Mouse (Mus musculus) MEL (cell line): ENCODE results near the gene Cd63. TPM values are rescaled to one million over a fixed set of nuclear protein-coding genes. Genes with fewer than 3 reads are reported as not detected.

ENCODE experiments used
- DNase-seq: peaks from one replicate; pipeline ENCODE4 v3.0.0; 2011; ENCODE audit warnings: low read depth, low spot score
- H3K27ac ChIP-seq: 2 replicates; pipeline ENCODE4 v1.5.1; 2012; ENCODE audit warnings: low read depth, mild to moderate bottlenecking, control low read depth, low read length, moderate library complexity; ENCODE audit not compliant: control insufficient read depth
- H3K27me3 ChIP-seq, 2 experiments: fragments of 150-350 bp in 1 of 2; sonication (generic) in 1 of 2; 2 replicates each; pipeline ENCODE4 v1.6.1; 2012; ENCODE audit warnings: low read length in 2 of 2, mild to moderate bottlenecking in 2 of 2, improper control_type of control experiment in 1 of 2, moderate library complexity in 1 of 2; ENCODE audit not compliant: insufficient read depth in 2 of 2, control insufficient read depth in 1 of 2
- H3K36me3 ChIP-seq, 2 experiments: 2 replicates each; pipeline ENCODE4 v1.6.1; 2012 to 2014; ENCODE audit warnings: low read length in 2 of 2, improper control_type of control experiment in 1 of 2, inconsistent platforms in 1 of 2, mild to moderate bottlenecking in 1 of 2; ENCODE audit not compliant: insufficient read depth in 2 of 2, control insufficient read depth in 1 of 2
- H3K4me1 ChIP-seq, 2 experiments: fragments of 150-350 bp in 1 of 2; sonication (generic) in 1 of 2; 2 replicates each; pipeline ENCODE4 v1.6.1; 2012; ENCODE audit warnings: low read length in 2 of 2, improper control_type of control experiment in 1 of 2, mild to moderate bottlenecking in 1 of 2; ENCODE audit not compliant: insufficient read depth in 2 of 2, control insufficient read depth in 1 of 2
- H3K4me3 ChIP-seq, 2 experiments: fragments of 150-350 bp in 1 of 2; sonication (generic) in 1 of 2; 2 replicates each; pipeline ENCODE4 v1.5.1; 2012; ENCODE audit warnings: low read depth in 2 of 2, low read length in 2 of 2, mild to moderate bottlenecking in 2 of 2, moderate library complexity in 2 of 2, control low read depth in 1 of 2, improper control_type of control experiment in 1 of 2; ENCODE audit not compliant: control insufficient read depth in 1 of 2, insufficient read depth in 1 of 2
- H3K79me2 ChIP-seq: 2 replicates; pipeline ENCODE4 v1.6.1; 2012; ENCODE audit warnings: mild to moderate bottlenecking, low read length, moderate library complexity; ENCODE audit not compliant: control insufficient read depth, poor library complexity, insufficient read depth
- H3K9ac ChIP-seq: 2 replicates; pipeline ENCODE4 v1.6.1; 2012; ENCODE audit warnings: low read depth, mild to moderate bottlenecking, control low read depth, low read length, moderate library complexity; ENCODE audit not compliant: control insufficient read depth, poor library complexity, severe bottlenecking
- H3K9me3 ChIP-seq: fragments of 150-350 bp; sonication (generic); replicated peaks from 2 replicates; pipeline ENCODE4 v1.6.1; 2012; ENCODE audit warnings: mild to moderate bottlenecking, low read length, improper control_type of control experiment, moderate library complexity; ENCODE audit not compliant: insufficient read depth
- CHD2 ChIP-seq: IDR thresholded peaks from 2 replicates; pipeline ENCODE4 v1.6.1; 2011; ENCODE audit warnings: low read length, improper control_type of control experiment
- CTCF ChIP-seq, 3 experiments: IDR thresholded peaks in 2 of 3; conservative IDR thresholded peaks in 1 of 3; 2 replicates each; pipeline ENCODE4 v1.5.1; 2011 to 2012; ENCODE audit warnings: low read length in 3 of 3, low read depth in 2 of 3, mild to moderate bottlenecking in 2 of 3, improper control_type of control experiment in 1 of 3, inconsistent platforms in 1 of 3, mixed read lengths in 1 of 3, moderate library complexity in 1 of 3; ENCODE audit not compliant: control insufficient read depth in 1 of 3, insufficient read depth in 1 of 3, poor library complexity in 1 of 3, severe bottlenecking in 1 of 3
- E2F4 ChIP-seq: IDR thresholded peaks from 2 replicates; pipeline ENCODE4 v1.6.1; 2011; ENCODE audit warnings: low read depth, low read length, improper control_type of control experiment, borderline replicate concordance
- GATA1 ChIP-seq: IDR thresholded peaks from 2 replicates; pipeline ENCODE4 v1.6.1; 2011; ENCODE audit warnings: low read depth, low read length, improper control_type of control experiment
- HCFC1 ChIP-seq: IDR thresholded peaks from 2 replicates; pipeline ENCODE4 v1.6.1; 2012; ENCODE audit warnings: low read depth, mild to moderate bottlenecking, inconsistent platforms, low read length, improper control_type of control experiment, moderate library complexity
- MAZ ChIP-seq: IDR thresholded peaks from 2 replicates; pipeline ENCODE4 v1.6.1; 2012; ENCODE audit warnings: low read depth, mild to moderate bottlenecking, inconsistent platforms, low read length, improper control_type of control experiment
- MYC ChIP-seq: IDR thresholded peaks from 2 replicates; pipeline ENCODE4 v1.6.1; 2011; ENCODE audit warnings: low read depth, mild to moderate bottlenecking, low read length, improper control_type of control experiment, moderate library complexity
- NELFE ChIP-seq: IDR thresholded peaks from 2 replicates; pipeline ENCODE4 v1.6.1; 2011; ENCODE audit warnings: low read depth, low read length, improper control_type of control experiment
- POLR2A ChIP-seq, 2 experiments: IDR thresholded peaks; 2 replicates each; pipeline ENCODE4 v1.6.1; 2011 to 2012; ENCODE audit warnings: low read length in 2 of 2, mild to moderate bottlenecking in 2 of 2, control low read depth in 1 of 2, improper control_type of control experiment in 1 of 2, low read depth in 1 of 2, moderate library complexity in 1 of 2; ENCODE audit not compliant: control insufficient read depth in 1 of 2, insufficient read depth in 1 of 2, poor library complexity in 1 of 2
- POLR2AphosphoS2 ChIP-seq: IDR thresholded peaks from 2 replicates; pipeline ENCODE4 v1.6.1; 2011; ENCODE audit warnings: low read length, improper control_type of control experiment
- POLR2AphosphoS5 ChIP-seq: IDR thresholded peaks from 2 replicates; pipeline ENCODE4 v1.6.1; 2012; ENCODE audit warnings: low read depth, borderline replicate concordance, mild to moderate bottlenecking, inconsistent platforms, low read length, moderate library complexity, mixed read lengths
- RAD21 ChIP-seq: IDR thresholded peaks from 2 replicates; pipeline ENCODE4 v1.6.1; 2011; ENCODE audit warnings: mild to moderate bottlenecking, low read depth, low read length, improper control_type of control experiment
- RCOR1 ChIP-seq: IDR thresholded peaks from 2 replicates; pipeline ENCODE4 v1.6.1; 2012; ENCODE audit warnings: low read depth, mild to moderate bottlenecking, inconsistent platforms, low read length, improper control_type of control experiment
- SIN3A ChIP-seq: IDR thresholded peaks from 2 replicates; pipeline ENCODE4 v1.6.1; 2012; ENCODE audit warnings: low read length, improper control_type of control experiment, inconsistent platforms
- SMC3 ChIP-seq: IDR thresholded peaks from 2 replicates; pipeline ENCODE4 v1.6.1; 2011; ENCODE audit warnings: low read depth, low read length, improper control_type of control experiment
- USF1 ChIP-seq: IDR thresholded peaks from 2 replicates; pipeline ENCODE4 v1.6.1; 2014; ENCODE audit warnings: low read depth, mild to moderate bottlenecking, inconsistent platforms, low read length, improper control_type of control experiment, moderate library complexity
- ZKSCAN1 ChIP-seq: IDR thresholded peaks from 2 replicates; pipeline ENCODE4 v1.6.1; 2012; ENCODE audit warnings: low read depth, mild to moderate bottlenecking, inconsistent platforms, low read length, improper control_type of control experiment, moderate library complexity
- ZNF384 ChIP-seq: IDR thresholded peaks from 2 replicates; pipeline ENCODE4 v1.6.1; 2012; ENCODE audit warnings: low read depth, mild to moderate bottlenecking, inconsistent platforms, low read length, improper control_type of control experiment
- polyA plus RNA-seq, 2 experiments: library from polyadenylated mRNA; stranded (reverse) in 1 of 2; unstranded in 1 of 2; fragments of >175 nt in 1 of 2; fragments of >200 nt in 1 of 2; gene quantifications; 2 replicates each; pipeline versions ENCODE4 v1.2.1 to v1.2.4; 2012; ENCODE audit warnings: low replicate concordance in 2 of 2, low read depth in 1 of 2; ENCODE audit not compliant: insufficient read length in 2 of 2, insufficient read depth in 1 of 2, missing spikeins in 1 of 2
- total RNA-seq: library from RNA; depleted of rRNA; stranded (reverse); fragments of 300-350 nt; gene quantifications from 2 replicates; pipeline ENCODE4 v1.2.3, GENCODE M21; 2012; rRNA removed

Gene Cd63
- total RNA-seq (0.29 and 0.46 TPM in 2 replicates), polyA plus RNA-seq (under 1 TPM in 1 of 2 experiments, not detected in 1; 0.64 TPM)

DNA sequence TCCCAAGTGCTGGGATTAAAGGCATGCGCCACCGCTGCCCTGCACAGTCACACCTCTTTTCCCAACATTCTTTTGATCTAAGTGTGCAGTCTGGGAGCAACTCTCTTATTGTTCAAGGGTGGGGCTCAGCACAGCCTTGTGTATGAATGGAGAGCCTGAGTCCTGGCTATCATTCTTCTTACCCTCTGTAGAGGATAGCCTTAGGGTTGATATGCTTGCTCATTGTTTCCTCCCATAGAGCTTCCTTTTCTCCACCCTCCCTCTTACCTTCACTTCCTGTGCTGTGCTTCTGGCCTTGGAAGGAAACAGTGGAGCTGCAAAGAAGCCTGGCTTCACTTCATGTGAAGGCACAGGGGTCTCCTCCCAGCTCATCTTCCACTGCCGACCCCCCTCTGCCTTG is at the start of gene Cd63:
Gene Cd63, plus strand, starts transcription at position 292 of the 400 bp plus-strand sequence.
- Histone ChIP-seq H3K9ac (no peak within 1 kb of the TSS), H3K36me3 (peaks cover 0 to 5% of the 10 kb centered on the region in 2 experiments; a peak in 1 of 4 replicates), H3K4me3 (no peak within 1 kb of the TSS), H3K79me2 (no peaks in the 10 kb centered on the region), H3K4me1 (peaks cover 14 to 19% of the 10 kb centered on the region in 2 experiments), H3K27ac (no peak within 1 kb of the TSS), H3K27me3 (no peaks in the 10 kb centered on the region), H3K9me3 (no peaks in the 10 kb centered on the region)
- TF ChIP-seq NELFE (0 out of 2 replicates have a peak, but pooled peaks have one; percentile 16), ZNF384 (no peak), ZKSCAN1 (no peak), CHD2 (no peak), GATA1 (no peak), E2F4 (no peak), POLR2AphosphoS5 (no peak), SIN3A (no peak)
- DNase-seq, result no peak

DNA sequence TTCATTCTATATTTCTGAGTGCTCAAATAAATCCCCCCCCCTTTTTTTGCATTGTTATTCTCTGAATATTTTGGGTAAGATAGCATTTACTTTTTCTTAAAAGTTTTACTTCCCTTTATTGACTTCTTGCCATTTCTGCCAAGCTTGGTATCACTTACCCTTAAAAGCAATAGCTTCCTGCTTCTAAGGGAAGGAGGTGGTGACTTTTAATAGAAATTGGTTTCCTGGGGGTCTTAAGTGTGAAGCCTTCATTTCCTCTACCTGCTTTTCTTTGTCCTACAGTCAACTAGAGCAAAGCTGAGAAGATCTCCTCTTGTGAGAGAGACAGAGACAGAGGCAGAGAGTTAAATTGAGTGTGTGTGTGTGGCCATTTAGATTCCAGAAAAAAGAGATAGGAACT is 39.6 kb upstream of the Cd63 start:
- TF ChIP-seq POLR2AphosphoS2, result no peak
- TF ChIP-seq E2F4, result no peak
- no peak for TF ChIP-seq USF1
- no peak for TF ChIP-seq POLR2A (IDR thresholded peaks at IDR 0.05; ENCODE audit: control insufficient read depth in 1 of 2, insufficient read depth in 1 of 2, low read depth in 1 of 2, low read length in 2 of 2, poor library complexity in 1 of 2)
- TF ChIP-seq RCOR1, result no peak
- TF ChIP-seq MYC, result no peak
- no peak for TF ChIP-seq POLR2AphosphoS5
- no peak for TF ChIP-seq MAZ
- H3K79me2 ChIP-seq, result no peaks in the 10 kb centered on the region
- no peaks in the 10 kb centered on the region for H3K9me3 ChIP-seq
- H3K27ac ChIP-seq, result no peak overlapping the region
- no peak overlapping the region for H3K9ac ChIP-seq
- H3K4me1 ChIP-seq, result peaks cover 0 to 2% of the 10 kb centered on the region in 2 experiments; a peak in 2 of 4 replicates
- no peak for DNase-seq
- no peaks in the 10 kb centered on the region for H3K27me3 ChIP-seq
- peaks cover 6 to 37% of the 10 kb centered on the region in 2 experiments for H3K36me3 ChIP-seq
- no peak overlapping the region for H3K4me3 ChIP-seq

DNA sequence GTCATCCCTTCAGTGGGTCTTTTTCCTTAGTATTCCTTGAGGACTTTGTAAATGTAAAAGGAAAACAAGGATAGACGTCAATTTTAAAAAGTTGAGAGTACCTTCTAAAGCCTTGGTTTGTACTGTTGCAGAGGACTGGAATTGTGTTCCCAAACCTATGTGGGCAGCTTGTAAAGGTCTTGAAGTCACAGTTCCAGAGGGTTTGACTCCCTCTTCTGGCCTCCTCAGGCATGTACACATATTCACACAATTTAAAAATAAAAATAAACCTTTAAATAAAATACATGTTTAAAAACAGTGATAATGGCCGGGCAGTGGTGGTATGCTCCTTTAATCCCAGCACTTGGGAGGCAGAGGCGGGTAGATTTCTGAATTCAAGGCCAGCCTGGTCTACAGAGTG is 34.7 kb upstream of the Cd63 start:
- no peak overlapping the region for H3K9ac ChIP-seq
- peak; percentile 49 for DNase-seq
- H3K4me3 ChIP-seq, result no peak overlapping the region
- H3K36me3 ChIP-seq, result peaks cover 0 to 16% of the 10 kb centered on the region in 2 experiments; a peak in 2 of 4 replicates
- peak in 2 of 3 experiments; percentile 11 to 50; a peak in 3 of 6 replicates for TF ChIP-seq CTCF (IDR thresholded peaks at IDR 0.05 in 2 of 3, conservative IDR thresholded peaks at IDR 0.05 in 1 of 3; ENCODE audit: control insufficient read depth in 1 of 3, insufficient read depth in 1 of 3, low read depth in 2 of 3, low read length in 3 of 3, poor library complexity in 1 of 3, severe bottlenecking in 1 of 3)
- peak; percentile 35 for TF ChIP-seq RAD21
- TF ChIP-seq HCFC1, result no peak
- TF ChIP-seq SMC3, result peak; percentile 40
- no peaks in the 10 kb centered on the region; a peak in 1 of 4 replicates for H3K4me1 ChIP-seq
- no peak overlapping the region for H3K27ac ChIP-seq
- no peaks in the 10 kb centered on the region for H3K79me2 ChIP-seq
- no peaks in the 10 kb centered on the region for H3K9me3 ChIP-seq
- no peaks in the 10 kb centered on the region for H3K27me3 ChIP-seq
